Mouse (Mus musculus) gastrocnemius, adult 2 months (tissue): ENCODE results near the gene Fam110a. TPM values are rescaled to one million over a fixed set of nuclear protein-coding genes. Genes with fewer than 3 reads are reported as not detected.

Experiments used
- DNase-seq: peaks from one replicate; pipeline ENCODE4 v3.0.0; 2022
- H3K27ac ChIP-seq: fragments of 200-600 bp; 2 replicates; pipeline ENCODE4 v1.8.1; 2022; ENCODE audit warnings: mild to moderate bottlenecking
- H3K4me3 ChIP-seq: fragments of 200-600 bp; 2 replicates; pipeline ENCODE4 v1.8.1; 2022; ENCODE audit warnings: mild to moderate bottlenecking, moderate library complexity
- CTCF ChIP-seq: fragments of 200-600 bp; IDR thresholded peaks from 2 replicates; pipeline ENCODE4 v1.8.1; 2022; ENCODE audit warnings: antibody characterized with exemption, mild to moderate bottlenecking, moderate library complexity
- intact Hi-C: fragments of 180-260 bp; cut with DNase I; formaldehyde crosslinking; loops from one replicate; pipeline ENCODE4 v1.15.1; 2025
- total RNA-seq, 2 experiments: library from RNA; stranded (reverse); gene quantifications; 2 replicates each; pipeline ENCODE4 v1.2.3; 2021

Gene Fam110a
- total RNA-seq, 2 experiments from 2014 or later = 1.8 to 2.6 TPM

DNA sequence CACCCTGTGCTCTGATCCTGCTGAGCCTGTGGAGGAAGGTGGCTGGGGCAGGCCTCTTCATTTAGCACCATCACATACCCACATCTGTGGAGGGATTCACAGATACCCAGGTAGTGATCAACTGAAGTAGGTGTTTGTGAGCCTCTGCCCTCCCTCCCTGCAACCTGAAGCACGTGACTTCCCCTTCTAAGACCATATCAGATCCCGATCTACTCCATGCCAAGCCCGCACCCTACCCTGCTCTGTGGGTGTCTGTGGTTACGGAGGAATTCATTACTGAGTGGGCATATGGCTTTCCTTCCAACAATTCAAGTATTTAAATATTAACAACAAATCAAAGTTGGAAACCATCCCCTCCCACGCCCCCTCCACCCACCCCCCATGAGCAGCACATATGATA is 16.7 kb downstream of the Fam110a start:
- no peak for DNase-seq
- intact Hi-C loops = no loop called here
- H3K27ac ChIP-seq = no peak overlapping the region
- no peak overlapping the region for H3K4me3 ChIP-seq
- no peak for TF ChIP-seq CTCF

DNA sequence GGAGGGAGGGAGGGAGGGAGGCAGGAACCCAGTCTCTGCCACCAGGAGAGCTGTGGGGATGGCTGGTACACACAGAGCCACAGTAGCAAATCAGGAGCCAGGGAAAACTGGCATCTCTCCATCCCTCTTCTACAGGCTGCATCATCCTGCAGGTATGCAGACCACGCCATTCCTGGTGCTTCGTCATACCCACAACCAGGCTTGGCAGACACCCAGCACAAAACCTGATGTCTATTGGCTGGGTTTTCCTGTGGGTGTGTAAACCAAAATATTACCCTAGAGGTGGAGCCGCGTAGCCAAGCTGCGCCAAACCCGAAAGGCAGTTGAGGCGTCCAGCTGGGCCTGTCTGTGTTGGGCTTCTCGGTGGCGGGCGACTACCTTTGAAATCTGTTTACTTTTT is 17.5 kb downstream of the Fam110a start:
- Histone ChIP-seq H3K27ac (peak overlapping the region; percentile 53; the same call in 1 of the 2 replicates), H3K4me3 (no peak overlapping the region)
- intact Hi-C loops = no loop called here
- DNase-seq = peak; percentile 57
- TF ChIP-seq CTCF = no peak

GRCm38 (mm10) chr2:151961284-151962196 is 18.5 kb downstream of the Fam110a start:
- intact Hi-C loops = no loop called here
- DNase-seq = no peak
- no peak for TF ChIP-seq CTCF
- no peak overlapping the region for H3K4me3 ChIP-seq
- H3K27ac ChIP-seq = peak overlapping the region; percentile 50

DNA sequence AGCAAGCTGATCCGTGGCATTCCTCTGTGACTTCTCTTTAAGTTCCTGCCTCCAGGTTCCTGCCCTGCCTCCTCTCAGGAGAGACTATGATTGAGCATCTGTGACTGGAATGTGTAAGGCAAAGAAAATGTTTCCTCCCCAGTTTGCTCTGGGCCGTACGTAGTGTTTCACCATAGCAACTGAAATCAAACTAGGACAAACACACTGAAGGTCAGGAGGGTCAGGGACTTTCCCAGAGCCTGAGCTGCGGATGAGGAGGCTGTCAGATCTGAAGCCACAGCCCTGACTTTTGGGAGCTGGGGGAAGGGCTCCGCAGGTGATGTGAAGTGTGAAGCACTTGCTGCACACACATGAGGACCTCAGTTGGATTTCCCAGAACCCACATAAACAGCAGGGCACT is 20.7 kb downstream of the Fam110a start:
- intact Hi-C loops = no loop called here
- Histone ChIP-seq H3K27ac (peak overlapping the region; percentile 69), H3K4me3 (no peak overlapping the region)
- TF ChIP-seq CTCF = no peak
- DNase-seq = no peak

GRCm38 (mm10) chr2:151956500-151957137 is 23.4 kb downstream of the Fam110a start:
- TF ChIP-seq CTCF = no peak
- intact Hi-C loops = no loop called here
- peak overlapping the region; percentile 25; the same call in 1 of the 2 replicates for H3K27ac ChIP-seq

DNA sequence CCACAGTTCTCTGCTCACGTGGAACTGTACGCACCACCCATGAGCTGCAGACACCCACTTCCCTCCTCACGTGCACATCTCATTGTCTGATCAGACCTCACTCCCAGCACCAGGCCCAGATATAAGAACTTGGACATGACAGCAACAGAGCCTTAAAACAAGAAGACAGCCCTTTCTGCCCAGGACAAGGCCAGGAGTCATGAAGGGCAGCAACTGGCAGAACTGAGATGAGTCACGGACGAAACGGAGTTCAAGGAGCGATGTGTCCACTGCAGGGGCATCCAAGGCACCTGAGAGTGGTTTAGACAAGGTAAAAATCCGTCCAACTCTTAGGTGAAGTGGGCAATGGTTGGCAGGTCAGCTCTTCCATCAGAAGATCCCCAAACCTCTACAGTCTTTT is 26.4 kb downstream of the Fam110a start:
- no peak overlapping the region for H3K27ac ChIP-seq
- no peak for DNase-seq
- no peak overlapping the region for H3K4me3 ChIP-seq
- intact Hi-C loops = no loop called here
- TF ChIP-seq CTCF = no peak

More at GRCm38 (mm10) chr2:151956500-151957137, 23.4 kb downstream of the Fam110a start:
- no peak overlapping the region for H3K4me3 ChIP-seq
- no peak for DNase-seq

DNA sequence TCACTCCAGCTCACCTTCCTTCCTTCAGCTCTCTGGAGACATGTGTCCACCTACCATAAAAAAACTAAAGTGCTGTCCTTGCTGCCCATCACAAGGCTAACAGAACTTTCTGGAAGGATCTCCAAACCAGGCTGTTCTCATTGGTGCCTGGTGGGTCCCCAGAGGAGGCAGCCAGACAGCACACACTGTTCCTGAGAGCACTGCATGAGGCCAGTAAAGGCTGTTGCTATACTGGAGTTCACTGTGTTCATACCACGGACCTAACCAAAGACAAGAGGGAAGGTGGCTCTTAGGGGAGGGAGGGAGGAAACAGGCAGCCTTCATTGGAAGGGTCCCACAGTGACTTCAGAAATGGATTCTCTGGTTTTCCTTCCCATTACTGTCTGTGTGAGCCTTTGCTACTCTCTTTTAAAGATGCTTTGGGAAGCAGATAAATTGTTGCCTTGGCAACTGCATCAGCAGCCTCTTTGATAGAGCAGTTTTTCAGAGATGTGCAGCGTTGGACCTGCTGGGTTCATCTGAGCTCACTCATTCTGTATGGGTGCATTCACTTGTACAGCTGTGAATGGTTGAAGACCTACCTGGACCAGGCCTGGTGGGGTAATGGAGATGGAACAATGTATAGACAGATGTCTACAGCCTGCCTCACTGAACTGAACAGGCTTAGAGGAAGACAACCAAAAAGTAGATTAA is 30.8 kb downstream of the Fam110a start:
- Histone ChIP-seq H3K27ac (no peak overlapping the region), H3K4me3 (no peak overlapping the region)
- no peak for TF ChIP-seq CTCF
- intact Hi-C loops = no loop called here
- DNase-seq = no peak

GRCm38 (mm10) chr2:151948311-151948710 is 31.7 kb downstream of the Fam110a start:
- H3K27ac ChIP-seq = peak overlapping the region; percentile 46
- no peak for TF ChIP-seq CTCF
- intact Hi-C loops = no loop called here
- no peak overlapping the region for H3K4me3 ChIP-seq
- DNase-seq = peak; percentile 44

- Histone ChIP-seq H3K4me3 (no peak overlapping the region), H3K27ac (no peak overlapping the region)
- TF ChIP-seq CTCF = no peak
- no peak for DNase-seq
- intact Hi-C loops = no loop called here
These were observed 32.4 kb downstream of the Fam110a start for GRCm38 (mm10) chr2:151947617-151948016.

DNA sequence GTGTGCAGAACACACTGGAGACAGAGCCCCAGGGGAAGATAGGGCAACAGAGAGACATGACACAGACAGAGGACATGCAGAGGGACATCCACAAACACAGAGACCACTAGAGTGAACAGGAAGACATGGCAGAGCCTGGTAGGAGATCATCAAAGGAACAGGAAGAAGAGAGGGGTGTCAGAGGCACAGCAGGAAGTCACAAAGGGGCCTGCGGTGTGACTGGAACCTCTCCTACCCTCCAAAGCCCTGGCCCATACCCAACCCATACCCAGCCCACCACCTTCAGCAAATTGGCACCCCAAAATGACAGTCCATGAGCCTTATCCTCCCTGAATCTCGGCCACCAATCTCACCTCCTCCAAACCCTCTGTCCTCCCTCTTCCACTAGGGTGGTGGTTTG is 35.9 kb downstream of the Fam110a start:
- H3K27ac ChIP-seq = no peak overlapping the region
- no peak for TF ChIP-seq CTCF
- no peak for DNase-seq
- no peak overlapping the region for H3K4me3 ChIP-seq
- intact Hi-C loops = no loop called here

DNA sequence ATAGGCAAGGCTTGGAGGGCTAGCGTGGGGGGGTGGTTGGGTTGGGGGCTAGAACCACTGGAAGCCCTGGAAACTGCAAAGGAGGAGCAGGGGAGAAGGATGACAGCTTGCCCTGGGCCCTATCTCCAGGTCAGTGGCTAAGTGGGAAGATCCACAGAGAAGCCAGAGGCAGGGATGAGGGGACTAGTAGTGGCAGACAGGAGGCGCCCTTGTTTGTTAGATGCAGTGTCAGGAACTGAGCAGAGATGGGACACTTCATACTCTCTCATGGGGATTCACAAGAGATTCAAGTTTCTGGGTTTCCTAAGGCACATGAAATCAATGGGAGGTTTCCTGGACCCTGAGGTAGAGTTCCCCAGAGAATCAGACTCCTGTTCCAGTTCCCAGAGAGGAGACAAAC is 38.8 kb downstream of the Fam110a start:
- Histone ChIP-seq H3K4me3 (no peak overlapping the region), H3K27ac (no peak overlapping the region)
- intact Hi-C loops = loop anchor here (2.0 kb wide), 1 partner anchor 54 kb away; no protein-coding TSS in a partner anchor
- DNase-seq = peak; percentile 68
- peak; percentile 85 for TF ChIP-seq CTCF

GRCm38 (mm10) chr2:151939651-151940420 is 40.2 kb downstream of the Fam110a start:
- H3K27ac ChIP-seq = no peak overlapping the region
- H3K4me3 ChIP-seq = no peak overlapping the region
- intact Hi-C loops = loop anchor here (2.0 to 10.0 kb wide), 2 partner anchors 55 to 145 kb away; partner anchors contain the start of gene Scrt2
- no peak for DNase-seq
- no peak for TF ChIP-seq CTCF
